Mouse (Mus musculus) brain, embryonic 14.5 days (tissue): ENCODE measurements around the gene Nfam1. TPM values are rescaled to one million over a fixed set of nuclear protein-coding genes. Genes with fewer than 3 reads are reported as not detected.
"Not testable (repeated sequence)": the region's sequence is repeated elsewhere in the genome, so short reads cannot be mapped to it uniquely, and the experiment has no call there.

ENCODE experiments used
- DNase-seq: peaks from one replicate; pipeline ENCODE4 v3.0.0-alpha.2; 2011; ENCODE audit warnings: low read depth
- CTCF ChIP-seq: fragments of 200-500 bp; IDR thresholded peaks from 2 replicates; pipeline ENCODE4 v1.5.1; 2012; ENCODE audit warnings: inconsistent platforms, mild to moderate bottlenecking, moderate library complexity, borderline replicate concordance; ENCODE audit not compliant: insufficient read depth, insufficient read length; ENCODE audit errors: extremely low read depth
- POLR2A ChIP-seq: fragments of 200-500 bp; IDR thresholded peaks from 2 replicates; pipeline ENCODE4 v1.6.1; 2012; ENCODE audit warnings: mild to moderate bottlenecking, inconsistent platforms, borderline replicate concordance; ENCODE audit not compliant: poor library complexity, insufficient read depth, insufficient read length, severe bottlenecking; ENCODE audit errors: extremely low read depth
- polyA plus RNA-seq: library from polyadenylated mRNA; depleted of rRNA; stranded (reverse); fragments of >200 nt; gene quantifications from 2 replicates; pipeline ENCODE4 v1.2.3, GENCODE M21; 2012

The Nfam1 gene
- polyA plus RNA-seq, 1 experiment: 2.1 TPM

DNA sequence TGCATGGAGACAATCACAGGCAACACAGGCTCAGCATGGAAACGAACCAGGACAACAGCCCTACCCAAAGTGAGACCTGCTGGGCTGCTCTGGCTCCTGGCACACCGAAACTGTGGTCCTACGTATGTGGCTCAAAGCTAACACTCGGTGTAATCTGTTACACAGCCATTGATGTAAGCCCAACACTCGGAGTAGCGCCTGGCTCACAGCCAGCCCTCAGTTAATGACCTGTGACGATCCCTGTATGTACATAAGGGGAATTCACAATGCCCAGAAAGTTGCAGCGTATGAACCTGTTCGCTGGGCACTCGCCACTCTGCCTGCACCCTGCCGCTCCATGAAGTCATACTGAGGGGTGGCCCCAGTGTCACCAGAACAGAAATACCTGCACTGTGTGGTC is 20.2 kb upstream of the Nfam1 start:
- peak; percentile 71 for DNase-seq
- TF ChIP-seq POLR2A (no peak), CTCF (no peak)

- no peak for DNase-seq
- TF ChIP-seq CTCF (no peak), POLR2A (no peak)
Observed at GRCm38 (mm10) chr15:83052341-83053104, 19.4 kb upstream of the Nfam1 start.

- no peak for TF ChIP-seq POLR2A
- TF ChIP-seq CTCF: no peak
- no peak for DNase-seq
Observed at GRCm38 (mm10) chr15:83046730-83047129, 13.6 kb upstream of the Nfam1 start.

DNA sequence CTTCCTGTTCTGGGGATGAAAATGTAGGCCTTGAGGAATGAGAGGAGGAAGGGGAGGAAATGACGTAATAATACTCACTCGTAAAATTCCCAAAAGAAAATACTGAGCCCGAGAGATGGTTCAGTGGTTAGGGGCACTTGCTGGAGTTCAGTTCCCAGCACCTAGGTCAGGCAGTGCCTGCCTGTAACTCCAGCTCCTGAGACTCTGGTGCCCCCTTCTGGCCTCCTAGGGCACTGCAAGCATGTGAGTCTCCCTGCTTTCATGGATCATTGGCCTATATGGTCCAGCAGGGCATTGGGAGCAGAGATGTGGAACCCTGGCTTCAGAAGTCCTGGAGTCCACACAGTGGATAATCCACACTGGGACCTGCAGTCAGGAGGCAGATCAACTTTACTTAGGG is 13.2 kb upstream of the Nfam1 start:
- no peak for DNase-seq

DNA sequence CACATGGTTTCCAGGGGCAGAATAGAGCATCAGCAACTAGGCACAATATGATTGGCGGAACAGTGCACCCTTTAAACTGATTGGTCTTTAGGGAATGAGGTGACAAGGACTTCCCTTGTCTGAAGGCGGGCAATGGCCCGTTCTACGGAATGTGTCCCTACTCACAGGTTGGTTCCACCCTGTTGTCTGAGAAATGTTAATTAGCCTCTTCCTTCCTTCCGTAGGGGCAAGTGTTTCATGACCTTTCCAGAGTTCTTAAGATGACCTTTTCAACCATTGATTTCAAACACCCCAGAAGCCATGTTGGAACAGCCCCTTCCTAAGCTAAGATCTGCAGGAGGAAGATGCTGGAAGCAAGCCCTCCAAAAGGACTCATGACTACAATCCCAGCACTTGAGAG is 12.5 kb upstream of the Nfam1 start:
- not testable (repeated sequence) for DNase-seq

More for the DNA sequence above, 13.2 kb upstream of the Nfam1 start:
- TF ChIP-seq POLR2A (no peak), CTCF (peak; percentile 40; the same call in 1 of the 2 replicates)

DNA sequence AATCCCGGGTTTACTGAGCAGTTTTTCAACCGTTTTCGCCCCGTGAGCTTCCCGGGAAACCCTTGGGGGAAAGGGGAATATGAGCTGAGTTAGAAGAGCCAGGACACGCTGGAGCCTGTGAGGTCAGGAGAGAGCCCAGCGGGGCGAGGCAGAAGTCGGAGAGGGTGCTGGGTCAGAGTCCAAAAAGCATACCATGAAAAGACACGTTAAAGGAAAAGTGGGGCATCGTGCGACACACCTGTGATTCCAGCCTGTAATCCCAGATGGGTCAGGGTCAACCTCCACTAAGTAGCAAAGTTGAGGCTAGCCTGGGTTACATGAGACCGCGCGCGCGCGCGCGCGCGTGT is 10.2 kb upstream of the Nfam1 start:
- TF ChIP-seq CTCF: no peak
- no peak for TF ChIP-seq POLR2A
- no peak for DNase-seq

- TF ChIP-seq CTCF (no peak), POLR2A (no peak)
- peak; percentile 91 for DNase-seq
Observed at GRCm38 (mm10) chr15:83042655-83043361, 9.7 kb upstream of the Nfam1 start.

DNA sequence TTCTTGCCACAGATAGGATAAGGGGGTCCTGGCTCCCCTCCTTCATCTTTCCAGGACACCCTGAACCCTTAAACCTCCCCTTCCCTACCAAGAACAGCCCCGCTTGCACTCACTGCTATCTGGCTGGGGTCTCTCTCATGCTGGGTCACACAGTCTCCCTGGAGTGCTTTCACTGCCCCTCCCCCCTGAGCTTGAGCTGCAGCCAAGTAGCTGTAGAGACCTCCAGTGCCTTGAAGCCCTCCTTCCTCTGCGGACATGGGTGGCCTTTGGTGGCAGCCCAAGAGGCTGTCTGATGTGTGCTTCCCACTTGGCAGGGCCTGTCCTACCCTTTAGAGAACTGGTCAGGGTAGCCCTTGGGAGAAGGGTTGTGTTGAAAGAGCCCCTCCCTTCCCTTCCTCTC is 7.0 kb upstream of the Nfam1 start:
- DNase-seq: peak; percentile 55
- TF ChIP-seq POLR2A (no peak), CTCF (no peak)

DNA sequence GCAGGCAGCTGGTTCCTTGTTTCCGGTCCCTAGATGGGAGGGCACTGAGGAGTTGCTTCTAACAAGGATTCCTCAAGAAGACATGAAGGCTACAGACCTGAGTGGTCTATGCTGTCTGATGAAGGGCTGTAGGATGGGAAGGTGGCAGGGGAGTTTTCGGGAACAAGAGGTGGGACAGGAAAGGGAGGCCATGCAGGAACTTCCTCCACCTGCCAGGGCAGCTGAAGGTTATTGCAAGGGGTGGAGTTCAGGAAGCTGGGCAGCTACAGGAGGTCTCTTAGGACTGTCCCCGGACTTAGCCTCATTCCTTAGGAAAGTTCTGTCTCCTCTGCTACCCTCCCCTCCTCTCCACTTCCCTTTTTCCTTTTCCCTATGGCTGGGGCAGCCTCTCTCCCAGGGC is 5.7 kb upstream of the Nfam1 start:
- no peak for DNase-seq
- no peak for TF ChIP-seq POLR2A
- no peak for TF ChIP-seq CTCF

DNA sequence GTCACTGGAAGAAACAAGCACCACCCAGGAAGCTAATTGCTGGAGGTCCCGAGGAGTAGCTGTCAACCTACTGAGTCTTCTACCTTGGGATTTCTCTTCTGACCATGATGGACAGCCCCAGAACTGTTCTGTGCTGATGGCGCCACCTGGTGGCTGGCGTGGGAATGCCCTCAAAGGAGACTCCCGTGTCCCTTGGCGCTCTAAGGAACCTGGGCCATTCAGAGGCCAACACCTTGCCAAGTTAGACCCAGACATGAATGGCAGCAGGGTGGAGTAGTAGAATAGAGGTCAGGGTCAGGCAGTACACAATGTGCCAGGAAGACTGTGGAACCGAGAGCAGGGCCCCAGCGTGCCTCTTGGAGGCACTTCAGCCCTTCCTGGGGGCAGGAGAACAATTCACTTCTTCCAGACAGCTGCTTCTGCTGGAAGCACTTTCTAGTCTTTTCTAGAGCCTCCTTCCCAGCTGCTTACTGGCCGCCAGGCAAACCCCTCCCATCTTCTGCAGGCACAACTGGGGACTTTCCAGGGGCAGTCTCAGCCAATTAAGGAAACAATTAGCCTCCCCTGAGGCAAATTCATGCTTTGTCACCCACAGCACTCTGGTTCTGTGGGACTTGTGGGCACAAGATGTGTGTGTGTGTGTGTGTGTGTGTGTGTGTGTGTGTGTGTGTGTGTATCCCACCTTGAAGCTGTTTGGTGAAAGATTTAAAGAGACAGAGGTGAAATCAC is 4.8 kb upstream of the Nfam1 start:
- TF ChIP-seq POLR2A (no peak), CTCF (peak; percentile 98)
- DNase-seq: peak; percentile 86

DNA sequence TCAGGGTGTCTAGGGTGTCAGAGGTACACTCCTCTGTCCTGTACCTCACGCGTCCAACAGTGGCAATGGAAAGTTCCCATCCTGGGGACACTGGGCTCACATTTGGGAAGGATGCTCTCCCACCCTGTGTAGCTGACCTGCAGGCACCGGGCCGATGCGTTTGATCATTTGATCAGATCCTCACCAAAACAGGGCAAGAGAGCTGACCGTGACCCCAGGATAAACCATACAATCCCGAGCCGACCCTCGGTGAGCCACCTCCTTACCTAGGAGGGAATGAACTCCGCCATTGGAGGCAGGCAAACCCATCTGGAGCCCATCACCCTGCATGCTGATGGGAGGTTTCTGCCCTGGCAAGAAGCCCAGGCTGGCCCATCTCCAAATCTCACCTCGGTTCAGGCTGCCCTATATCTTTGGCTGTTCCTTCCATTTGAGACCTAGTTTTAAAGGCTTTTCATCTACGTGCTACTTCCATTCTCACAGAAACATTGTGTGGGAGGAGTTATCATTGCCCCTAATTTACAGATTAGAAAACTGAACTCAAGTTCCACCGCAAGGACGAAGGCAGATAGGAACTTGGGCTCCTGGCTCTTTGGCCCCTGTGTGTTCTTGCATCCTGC is 3.9 kb upstream of the Nfam1 start:
- peak; percentile 91 for DNase-seq
- no peak for TF ChIP-seq CTCF
- no peak for TF ChIP-seq POLR2A
